Mouse (Mus musculus) MEL (cell line): ENCODE measurements around the gene Steap3. TPM values are rescaled to one million over a fixed set of nuclear protein-coding genes. Genes with fewer than 3 reads are reported as not detected.
"Not testable (repeated sequence)": the region's sequence is repeated elsewhere in the genome, so short reads cannot be mapped to it uniquely, and the experiment has no call there.

Experiments used
- DNase-seq: peaks from one replicate; pipeline ENCODE4 v3.0.0; 2011; ENCODE audit warnings: low read depth, low spot score
- H3K27ac ChIP-seq: 2 replicates; pipeline ENCODE4 v1.5.1; 2012; ENCODE audit warnings: low read depth, mild to moderate bottlenecking, control low read depth, low read length, moderate library complexity; ENCODE audit not compliant: control insufficient read depth
- H3K27me3 ChIP-seq, 2 experiments: fragments of 150-350 bp in 1 of 2; sonication (generic) in 1 of 2; 2 replicates each; pipeline ENCODE4 v1.6.1; 2012; ENCODE audit warnings: low read length in 2 of 2, mild to moderate bottlenecking in 2 of 2, improper control_type of control experiment in 1 of 2, moderate library complexity in 1 of 2; ENCODE audit not compliant: insufficient read depth in 2 of 2, control insufficient read depth in 1 of 2
- H3K36me3 ChIP-seq, 2 experiments: 2 replicates each; pipeline ENCODE4 v1.6.1; 2012 to 2014; ENCODE audit warnings: low read length in 2 of 2, improper control_type of control experiment in 1 of 2, inconsistent platforms in 1 of 2, mild to moderate bottlenecking in 1 of 2; ENCODE audit not compliant: insufficient read depth in 2 of 2, control insufficient read depth in 1 of 2
- H3K4me1 ChIP-seq, 2 experiments: fragments of 150-350 bp in 1 of 2; sonication (generic) in 1 of 2; 2 replicates each; pipeline ENCODE4 v1.6.1; 2012; ENCODE audit warnings: low read length in 2 of 2, improper control_type of control experiment in 1 of 2, mild to moderate bottlenecking in 1 of 2; ENCODE audit not compliant: insufficient read depth in 2 of 2, control insufficient read depth in 1 of 2
- H3K4me3 ChIP-seq, 2 experiments: fragments of 150-350 bp in 1 of 2; sonication (generic) in 1 of 2; 2 replicates each; pipeline ENCODE4 v1.5.1; 2012; ENCODE audit warnings: low read depth in 2 of 2, low read length in 2 of 2, mild to moderate bottlenecking in 2 of 2, moderate library complexity in 2 of 2, control low read depth in 1 of 2, improper control_type of control experiment in 1 of 2; ENCODE audit not compliant: control insufficient read depth in 1 of 2, insufficient read depth in 1 of 2
- H3K79me2 ChIP-seq: 2 replicates; pipeline ENCODE4 v1.6.1; 2012; ENCODE audit warnings: mild to moderate bottlenecking, low read length, moderate library complexity; ENCODE audit not compliant: control insufficient read depth, poor library complexity, insufficient read depth
- H3K9ac ChIP-seq: 2 replicates; pipeline ENCODE4 v1.6.1; 2012; ENCODE audit warnings: low read depth, mild to moderate bottlenecking, control low read depth, low read length, moderate library complexity; ENCODE audit not compliant: control insufficient read depth, poor library complexity, severe bottlenecking
- H3K9me3 ChIP-seq: fragments of 150-350 bp; sonication (generic); replicated peaks from 2 replicates; pipeline ENCODE4 v1.6.1; 2012; ENCODE audit warnings: mild to moderate bottlenecking, low read length, improper control_type of control experiment, moderate library complexity; ENCODE audit not compliant: insufficient read depth
- CHD1 ChIP-seq: IDR thresholded peaks from 2 replicates; pipeline ENCODE4 v1.6.1; 2012; ENCODE audit warnings: low read depth, mild to moderate bottlenecking, inconsistent platforms, low read length, improper control_type of control experiment
- CHD2 ChIP-seq: IDR thresholded peaks from 2 replicates; pipeline ENCODE4 v1.6.1; 2011; ENCODE audit warnings: low read length, improper control_type of control experiment
- CTCF ChIP-seq, 3 experiments: IDR thresholded peaks in 2 of 3; conservative IDR thresholded peaks in 1 of 3; 2 replicates each; pipeline ENCODE4 v1.5.1; 2011 to 2012; ENCODE audit warnings: low read length in 3 of 3, low read depth in 2 of 3, mild to moderate bottlenecking in 2 of 3, improper control_type of control experiment in 1 of 3, inconsistent platforms in 1 of 3, mixed read lengths in 1 of 3, moderate library complexity in 1 of 3; ENCODE audit not compliant: control insufficient read depth in 1 of 3, insufficient read depth in 1 of 3, poor library complexity in 1 of 3, severe bottlenecking in 1 of 3
- E2F4 ChIP-seq: IDR thresholded peaks from 2 replicates; pipeline ENCODE4 v1.6.1; 2011; ENCODE audit warnings: low read depth, low read length, improper control_type of control experiment, borderline replicate concordance
- EP300 ChIP-seq, 2 experiments: IDR thresholded peaks; 2 replicates each; pipeline ENCODE4 v1.6.1; 2011; ENCODE audit warnings: improper control_type of control experiment in 2 of 2, low read length in 2 of 2, low read depth in 1 of 2, mild to moderate bottlenecking in 1 of 2
- GATA1 ChIP-seq: IDR thresholded peaks from 2 replicates; pipeline ENCODE4 v1.6.1; 2011; ENCODE audit warnings: low read depth, low read length, improper control_type of control experiment
- JUND ChIP-seq: IDR thresholded peaks from 2 replicates; pipeline ENCODE4 v1.6.1; 2011; ENCODE audit warnings: low read depth, mild to moderate bottlenecking, improper control_type of control experiment, low read length
- MAFK ChIP-seq: IDR thresholded peaks from 2 replicates; pipeline ENCODE4 v1.6.1; 2011; ENCODE audit warnings: low read depth, mild to moderate bottlenecking, low read length, improper control_type of control experiment, borderline replicate concordance
- MAX ChIP-seq: IDR thresholded peaks from 2 replicates; pipeline ENCODE4 v1.6.1; 2011; ENCODE audit warnings: low read length, improper control_type of control experiment
- MAZ ChIP-seq: IDR thresholded peaks from 2 replicates; pipeline ENCODE4 v1.6.1; 2012; ENCODE audit warnings: low read depth, mild to moderate bottlenecking, inconsistent platforms, low read length, improper control_type of control experiment
- MEF2A ChIP-seq: IDR thresholded peaks from 2 replicates; pipeline ENCODE4 v1.6.1; 2014; ENCODE audit warnings: low read depth, mild to moderate bottlenecking, inconsistent platforms, low read length, improper control_type of control experiment; ENCODE audit not compliant: poor library complexity, insufficient replicate concordance, severe bottlenecking; ENCODE audit errors: extremely low read depth
- MXI1 ChIP-seq: IDR thresholded peaks from 2 replicates; pipeline ENCODE4 v1.6.1; 2011; ENCODE audit warnings: mild to moderate bottlenecking, low read depth, low read length, improper control_type of control experiment
- MYB ChIP-seq: IDR thresholded peaks from 2 replicates; pipeline ENCODE4 v1.6.1; 2011; ENCODE audit warnings: mild to moderate bottlenecking, low read depth, low read length, improper control_type of control experiment
- RCOR1 ChIP-seq: IDR thresholded peaks from 2 replicates; pipeline ENCODE4 v1.6.1; 2012; ENCODE audit warnings: low read depth, mild to moderate bottlenecking, inconsistent platforms, low read length, improper control_type of control experiment
- TAL1 ChIP-seq: IDR thresholded peaks from 2 replicates; pipeline ENCODE4 v1.6.1; 2012; ENCODE audit warnings: mild to moderate bottlenecking, inconsistent platforms, low read length, moderate library complexity, mixed read lengths
- TBP ChIP-seq: IDR thresholded peaks from 2 replicates; pipeline ENCODE4 v1.8.0; 2011; ENCODE audit warnings: low read depth, low read length, improper control_type of control experiment
- TCF12 ChIP-seq: IDR thresholded peaks from 2 replicates; pipeline ENCODE4 v1.6.1; 2014; ENCODE audit warnings: low read depth, mild to moderate bottlenecking, inconsistent platforms, low read length, improper control_type of control experiment, moderate library complexity
- UBTF ChIP-seq: IDR thresholded peaks from 2 replicates; pipeline ENCODE4 v1.6.1; 2012; ENCODE audit warnings: low read depth, mild to moderate bottlenecking, inconsistent platforms, low read length, improper control_type of control experiment, moderate library complexity, borderline replicate concordance; ENCODE audit not compliant: insufficient read depth
- USF2 ChIP-seq, 2 experiments: IDR thresholded peaks; 2 replicates each; pipeline ENCODE4 v1.6.1; 2011 to 2012; ENCODE audit warnings: improper control_type of control experiment in 2 of 2, low read length in 2 of 2, borderline replicate concordance in 1 of 2, inconsistent platforms in 1 of 2, low read depth in 1 of 2, mild to moderate bottlenecking in 1 of 2; ENCODE audit not compliant: insufficient read depth in 1 of 2
- ZC3H11A ChIP-seq: IDR thresholded peaks from 2 replicates; pipeline ENCODE4 v1.6.1; 2012; ENCODE audit warnings: low read depth, mild to moderate bottlenecking, inconsistent platforms, low read length, improper control_type of control experiment
- polyA plus RNA-seq, 2 experiments: library from polyadenylated mRNA; stranded (reverse) in 1 of 2; unstranded in 1 of 2; fragments of >175 nt in 1 of 2; fragments of >200 nt in 1 of 2; gene quantifications; 2 replicates each; pipeline versions ENCODE4 v1.2.1 to v1.2.4; 2012; ENCODE audit warnings: low replicate concordance in 2 of 2, low read depth in 1 of 2; ENCODE audit not compliant: insufficient read length in 2 of 2, insufficient read depth in 1 of 2, missing spikeins in 1 of 2
- total RNA-seq: library from RNA; depleted of rRNA; stranded (reverse); fragments of 300-350 nt; gene quantifications from 2 replicates; pipeline ENCODE4 v1.2.3, GENCODE M21; 2012

The Steap3 gene
- total and polyA plus RNA-seq, 3 experiments: 50.2 to 101 (median 98.2) TPM

DNA sequence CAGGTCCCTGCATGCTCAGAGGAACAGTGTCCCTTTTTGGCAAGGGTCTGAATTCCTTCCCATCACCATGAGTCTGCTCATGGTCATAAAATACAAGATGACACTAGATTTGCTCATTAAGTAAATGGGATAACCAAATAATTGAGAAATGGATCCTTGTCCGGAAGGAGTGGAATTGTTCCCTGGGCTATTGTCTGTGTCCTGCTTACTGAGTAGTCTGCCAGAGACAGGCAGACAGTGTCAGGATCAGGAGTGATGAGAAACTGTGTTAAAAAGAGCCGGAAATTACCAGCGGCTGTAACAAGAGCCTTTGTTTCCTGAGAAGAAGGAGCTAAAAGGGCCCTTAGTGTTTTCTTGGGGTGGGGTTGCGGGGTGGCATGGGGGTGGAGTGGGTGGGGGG is 15.2 kb upstream of the Steap3 start:
- TF ChIP-seq CHD2: no peak
- no peak for TF ChIP-seq JUND
- TF ChIP-seq MXI1: no peak
- no peak for TF ChIP-seq MAZ
- TF ChIP-seq GATA1: no peak
- TF ChIP-seq EP300 (IDR thresholded peaks at IDR 0.05; ENCODE audit: low read depth in 1 of 2, low read length in 2 of 2): no peak
- TF ChIP-seq CHD1: no peak
- TF ChIP-seq RCOR1: no peak
- TF ChIP-seq ZC3H11A: no peak
- TF ChIP-seq TAL1: no peak
- TF ChIP-seq CTCF (IDR thresholded peaks at IDR 0.05 in 2 of 3, conservative IDR thresholded peaks at IDR 0.05 in 1 of 3; ENCODE audit: control insufficient read depth in 1 of 3, insufficient read depth in 1 of 3, low read depth in 2 of 3, low read length in 3 of 3, poor library complexity in 1 of 3, severe bottlenecking in 1 of 3): no peak
- no peak for TF ChIP-seq MEF2A
- no peak for TF ChIP-seq MAX
- no peak for TF ChIP-seq E2F4
- TF ChIP-seq TBP: no peak
- TF ChIP-seq MAFK: no peak
- no peak for TF ChIP-seq TCF12
- TF ChIP-seq UBTF: no peak
- TF ChIP-seq MYB: no peak
- no peak for TF ChIP-seq USF2 (IDR thresholded peaks at IDR 0.05; ENCODE audit: borderline replicate concordance in 1 of 2, insufficient read depth in 1 of 2, low read depth in 1 of 2, low read length in 2 of 2)
- H3K9me3 ChIP-seq: no peaks in the 10 kb centered on the region
- no peak for DNase-seq

DNA sequence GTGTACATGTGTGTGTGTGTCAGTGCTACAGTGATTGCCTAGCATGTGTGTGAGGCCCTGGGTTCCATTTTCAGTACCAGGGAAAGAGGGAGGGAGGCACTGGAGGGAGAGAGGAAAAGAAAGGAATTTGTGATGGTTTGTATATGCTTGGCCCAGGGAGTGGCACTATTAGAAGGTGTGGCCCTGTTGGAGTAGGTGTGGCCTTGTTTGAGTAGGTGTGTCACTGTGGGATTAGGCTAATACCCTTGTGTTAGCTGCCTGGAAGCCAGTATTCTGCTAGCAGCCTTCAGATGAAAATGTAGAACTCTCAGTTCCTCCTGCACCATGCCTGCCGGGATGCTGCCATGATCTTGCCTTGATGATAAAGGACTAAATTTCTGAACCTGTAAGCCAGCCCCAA is 3.6 kb upstream of the Steap3 start:
- H3K4me3 ChIP-seq, H3K79me2 ChIP-seq: not testable (repeated sequence)

More for the DNA sequence above, 15.2 kb upstream of the Steap3 start:
- no peaks in the 10 kb centered on the region for H3K27me3 ChIP-seq
- no peak overlapping the region for H3K4me3 ChIP-seq
- H3K4me1 ChIP-seq: peaks cover 4% of the 10 kb centered on the region in 2 experiments; a peak in 1 of 4 replicates
- no peaks in the 10 kb centered on the region for H3K36me3 ChIP-seq
- no peak overlapping the region for H3K9ac ChIP-seq
- no peak overlapping the region for H3K27ac ChIP-seq
- no peaks in the 10 kb centered on the region for H3K79me2 ChIP-seq

More for the DNA sequence above, 3.6 kb upstream of the Steap3 start:
- DNase-seq, H3K27ac ChIP-seq, H3K9ac ChIP-seq, H3K27me3 ChIP-seq, H3K36me3 ChIP-seq, H3K9me3 ChIP-seq, H3K4me1 ChIP-seq: not testable (repeated sequence)
